10 mouse cellular contexts compared by ENCODE assay signal in genomic region chr15:77891766-77892165, GRCm38 (mm10). TPM values are rescaled to one million over a fixed set of nuclear protein-coding genes. Genes with fewer than 3 reads are reported as not detected.
DNase-seq lines count a peak whose midpoint lies in the region; ATAC-seq and TF ChIP-seq lines count a peak whose summit lies in the region.
"Had no signal": no experiment of that assay in that cellular context is flagged by ENCODE, and none has a peak within 500 bp of the region (broad histone marks: within the 10 kb centered on the region; RNA-seq: fewer than 3 reads in every experiment).

No protein-coding gene starts in this region.

- H3K4me1 ChIP-seq in kidney, postnatal 0 days (replicated peaks; ENCODE audit: insufficient read depth, low read length), result peaks cover 5% of the 10 kb centered on the region; the same call in 1 of the 2 replicates
- H3K4me1 ChIP-seq in kidney, embryonic 16.5 days (ENCODE audit: insufficient read depth, low read length), result peaks cover 19% of the 10 kb centered on the region; the same call in 1 of the 2 replicates
- H3K4me1 ChIP-seq: forebrain, embryonic 12.5 days had no signal

- no peaks in the 10 kb centered on the region for H3K36me3 ChIP-seq in kidney, postnatal 0 days (ENCODE audit: insufficient read depth, low read length)
- no peaks in the 10 kb centered on the region for H3K36me3 ChIP-seq in kidney, embryonic 16.5 days (ENCODE audit: insufficient read depth, low read length)
- H3K36me3 ChIP-seq in myocyte (ENCODE audit: control insufficient read depth, insufficient read depth), result no peaks in the 10 kb centered on the region
- H3K36me3 ChIP-seq: forebrain, embryonic 12.5 days; limb, embryonic 12.5 days had no signal

- no peak for TF ChIP-seq POLR2A in brain, embryonic 14.5 days (IDR thresholded peaks at IDR 0.05; ENCODE audit: borderline replicate concordance, extremely low read depth, insufficient read depth, insufficient read length, poor library complexity, severe bottlenecking)
- TF ChIP-seq POLR2A in myocyte (IDR thresholded peaks at IDR 0.05; ENCODE audit: insufficient read length, low read depth), result no peak

- H3K9me3 ChIP-seq in kidney, postnatal 0 days (replicated peaks; ENCODE audit: low read length), result no peaks in the 10 kb centered on the region
- H3K9me3 ChIP-seq in kidney, embryonic 16.5 days (ENCODE audit: low read length), result no peaks in the 10 kb centered on the region
- H3K9me3 ChIP-seq: forebrain, embryonic 12.5 days; limb, embryonic 12.5 days; megakaryocyte, embryonic 14.5 days had no signal

- H3K27ac ChIP-seq in kidney, postnatal 0 days, result 0 out of 2 replicates have a peak overlapping the region, but pooled peaks have one; percentile 36
- no peak overlapping the region; the same call in 1 of the 2 replicates for H3K27ac ChIP-seq in kidney, embryonic 16.5 days (ENCODE audit: low read length)
- H3K27ac ChIP-seq: forebrain, embryonic 12.5 days; limb, embryonic 12.5 days had no signal

- H3K9ac ChIP-seq in kidney, postnatal 0 days (ENCODE audit: low read depth, low read length), result no peak overlapping the region
- no peak overlapping the region for H3K9ac ChIP-seq in kidney, embryonic 16.5 days (replicated peaks; ENCODE audit: low read length)
- H3K9ac ChIP-seq: forebrain, embryonic 12.5 days; limb, embryonic 12.5 days had no signal

- 69% methylated on average over 8 of the region's 8 CpGs for WGBS in kidney, postnatal 0 days
- 66% methylated on average over 8 of the region's 8 CpGs for WGBS in kidney, embryonic 16.5 days

- no peak overlapping the region for H3K4me2 ChIP-seq in kidney, postnatal 0 days (ENCODE audit: low read length)
- no peak overlapping the region for H3K4me2 ChIP-seq in kidney, embryonic 16.5 days (replicated peaks; ENCODE audit: low read depth, low read length)
- peak overlapping the region; percentile 41 for H3K4me2 ChIP-seq in myocyte (ENCODE audit: low read depth)
- H3K4me2 ChIP-seq: forebrain, embryonic 12.5 days; limb, embryonic 12.5 days had no signal

- no peak for ATAC-seq in kidney, postnatal 0 days (replicated peaks; ENCODE audit: low FRiP score, low read depth)
- no peak for ATAC-seq in kidney, embryonic 16.5 days (ENCODE audit: low FRiP score, low TSS enrichment)

- H3K4me3 ChIP-seq in kidney, postnatal 0 days (replicated peaks; ENCODE audit: low read depth, low read length), result no peak overlapping the region
- no peak overlapping the region for H3K4me3 ChIP-seq in kidney, embryonic 16.5 days (ENCODE audit: low read length)
- H3K4me3 ChIP-seq in myocyte, result no peak overlapping the region
- H3K4me3 ChIP-seq: forebrain, embryonic 12.5 days; limb, embryonic 12.5 days; megakaryocyte, embryonic 14.5 days had no signal

- no peak overlapping the region for H3ac ChIP-seq in myocyte (ENCODE audit: control insufficient read depth, insufficient read length)

- H3K79me2 ChIP-seq in myocyte (ENCODE audit: control insufficient read depth, insufficient read depth), result no peaks in the 10 kb centered on the region

- TF ChIP-seq CTCF in kidney, postnatal 0 days (IDR thresholded peaks at IDR 0.05; ENCODE audit: low read depth), result no peak
- TF ChIP-seq CTCF in brain, embryonic 14.5 days (IDR thresholded peaks at IDR 0.05; ENCODE audit: borderline replicate concordance, extremely low read depth, insufficient read depth, insufficient read length), result no peak

- DNase-seq in kidney, postnatal 0 days (ENCODE audit: low spot score), result peak; percentile 68
- DNase-seq in brain, embryonic 14.5 days (ENCODE audit: low read depth), result peak; percentile 18
- peak; percentile 59 to 79 for DNase-seq in kidney, postnatal 36 days
- no peak for DNase-seq in thymus, postnatal 0 days (ENCODE audit: low spot score)
- no peak for DNase-seq in liver

- no peaks in the 10 kb centered on the region for H3K27me3 ChIP-seq in kidney, postnatal 0 days (ENCODE audit: insufficient read depth, low read length)
- H3K27me3 ChIP-seq in kidney, embryonic 16.5 days (ENCODE audit: insufficient read depth, low read length), result no peaks in the 10 kb centered on the region
- no peaks in the 10 kb centered on the region for H3K27me3 ChIP-seq in myocyte (ENCODE audit: control insufficient read depth, insufficient read depth, insufficient read length)
- H3K27me3 ChIP-seq: forebrain, embryonic 12.5 days; limb, embryonic 12.5 days; megakaryocyte, embryonic 14.5 days had no signal

TF ChIP-seq in myocyte, 11 proteins besides CTCF, POLR2A, EP300 and RAD21:
- TF ChIP-seq MYOD1 (IDR thresholded peaks at IDR 0.05; ENCODE audit: control insufficient read depth in 1 of 3, insufficient read length in 2 of 3, low read depth in 2 of 3) (no peak), CEBPB (IDR thresholded peaks at IDR 0.05; ENCODE audit: insufficient read depth, poor library complexity, severe bottlenecking) (peak; percentile 1; the same call in 1 of the 2 replicates)

RNA-seq across cellular contexts. Expression of gene Txn2, which starts 37.0 kb away (rescaled TPM):
- 245 and 253 TPM in 2 replicates for polyA plus RNA-seq in kidney, postnatal 0 days (2015; fragmentation: Nextera tagmentation; extraction: Ambion mirVana)
- 275 and 307 TPM in 2 replicates for polyA plus RNA-seq in kidney, embryonic 16.5 days (2015; fragmentation: Nextera tagmentation; extraction: Ambion mirVana)
- polyA plus RNA-seq in brain, embryonic 14.5 days (2012; rRNA removed), result 163 and 168 TPM in 2 replicates
- polyA plus RNA-seq in myocyte (2012; fragmentation: generic; extraction: Trizol), result 383 TPM
- 213 and 231 TPM in 2 replicates for polyA plus RNA-seq in thymus, postnatal 0 days (2015; fragmentation: Nextera tagmentation; extraction: Ambion mirVana)

RNA-seq across cellular contexts. Expression of gene Myh9, which starts 49.8 kb away (rescaled TPM):
- 52.9 and 57.2 TPM in 2 replicates for polyA plus RNA-seq in kidney, postnatal 0 days (2015; fragmentation: Nextera tagmentation; extraction: Ambion mirVana)
- polyA plus RNA-seq in kidney, embryonic 16.5 days (2015; fragmentation: Nextera tagmentation; extraction: Ambion mirVana), result 55.4 and 64.5 TPM in 2 replicates
- 12.1 and 29.9 TPM in 2 replicates for polyA plus RNA-seq in brain, embryonic 14.5 days (2012; rRNA removed)
- polyA plus RNA-seq in myocyte (2012; fragmentation: generic; extraction: Trizol), result 466 TPM
- 62.3 and 71.0 TPM in 2 replicates for polyA plus RNA-seq in thymus, postnatal 0 days (2015; fragmentation: Nextera tagmentation; extraction: Ambion mirVana)

Comparison
In these comparisons a context has a peak if more than half of its experiments do, and no peak if none do; other contexts are left out.
1. DNase-seq: peak in kidney, postnatal 0 days (single experiment), brain, embryonic 14.5 days (single experiment) and kidney, postnatal 36 days (2 of 2); none in thymus, postnatal 0 days (single experiment) and liver (single experiment).